Mouse (Mus musculus) neural tube, embryonic 14.5 days (tissue): Measurements from ENCODE around the gene Gm38392. TPM values are rescaled to one million over a fixed set of nuclear protein-coding genes. Genes with fewer than 3 reads are reported as not detected.
A peak's percentile ranks its signal among the peaks of the same experiment; 100 is the strongest.
"Not testable (repeated sequence)": the region's sequence is repeated elsewhere in the genome, so short reads cannot be mapped to it uniquely, and the experiment has no call there.

Source experiments
- ATAC-seq: fragments of 200-750 bp; cut with Nextera tagmentation; 2 replicates; pipeline ENCODE4 v1.8.0; 2017; ENCODE audit warnings: low read depth, mild to moderate bottlenecking, moderate TSS enrichment, moderate library complexity
- H3K27ac ChIP-seq: fragments of 300-500 bp; sonication (generic); 2 replicates; pipeline ENCODE4 v1.5.1; 2014; ENCODE audit warnings: low read depth, mild to moderate bottlenecking, control low read depth, low read length, moderate library complexity, mixed read lengths
- H3K27me3 ChIP-seq: fragments of 300-500 bp; sonication (generic); 2 replicates; pipeline ENCODE4 v1.6.1; 2014; ENCODE audit warnings: low read length; ENCODE audit not compliant: control insufficient read depth, insufficient read depth
- H3K36me3 ChIP-seq: fragments of 300-500 bp; sonication (generic); 2 replicates; pipeline ENCODE4 v1.6.1; 2014; ENCODE audit warnings: low read length, mixed read lengths; ENCODE audit not compliant: control insufficient read depth, insufficient read depth
- H3K4me1 ChIP-seq: fragments of 300-500 bp; sonication (generic); 2 replicates; pipeline ENCODE4 v1.6.1; 2014; ENCODE audit warnings: low read length; ENCODE audit not compliant: control insufficient read depth, insufficient read depth
- H3K4me2 ChIP-seq: fragments of 300-500 bp; sonication (generic); 2 replicates; pipeline ENCODE4 v1.6.1; 2014; ENCODE audit warnings: mild to moderate bottlenecking, low read depth, low read length, control low read depth
- H3K4me3 ChIP-seq: fragments of 300-500 bp; sonication (generic); 2 replicates; pipeline ENCODE4 v1.5.1; 2014; ENCODE audit warnings: low read depth, low read length, control low read depth, mixed read lengths
- H3K9ac ChIP-seq: fragments of 300-500 bp; sonication (generic); replicated peaks from 2 replicates; pipeline ENCODE4 v1.6.1; 2014; ENCODE audit warnings: low read depth, mild to moderate bottlenecking, control low read depth, low read length, mixed read lengths
- H3K9me3 ChIP-seq: fragments of 300-500 bp; sonication (generic); 2 replicates; pipeline ENCODE4 v1.6.1; 2016; ENCODE audit warnings: low read length; ENCODE audit not compliant: control insufficient read depth
- WGBS: fragments of 180-500 bp; shearing (Covaris S2); extraction: QIAGEN DNeasy Blood & Tissue Kit; methylation state at CpG from one replicate; pipeline ENCODE4 v1.1.7; 2014; 5-methylcytosine and 5-hydroxymethylcytosine counted together
- polyA plus RNA-seq: library from polyadenylated mRNA; unstranded; fragments of >200 nt; fragmentation: Nextera tagmentation; extraction: Ambion mirVana; gene quantifications from 2 replicates; pipeline ENCODE4 v1.2.1, GENCODE M21; 2014

Gene Gm38392
- polyA plus RNA-seq, 1 experiment from 2014 or later: 0.72 TPM

- Histone ChIP-seq H3K27ac (no peak overlapping the region), H3K4me2 (no peak overlapping the region), H3K4me3 (no peak overlapping the region), H3K27me3 (no peaks in the 10 kb centered on the region), H3K9ac (no peak overlapping the region), H3K36me3 (peaks cover 45% of the 10 kb centered on the region), H3K9me3 (no peaks in the 10 kb centered on the region), H3K4me1 (peaks cover 15% of the 10 kb centered on the region)
- 91% methylated on average over 1 of the region's 1 CpGs for WGBS
- ATAC-seq: no peak
These were observed 12.2 kb upstream of the Gm38392 start for GRCm38 (mm10) chr3:88299172-88299571.

- peaks cover 28% of the 10 kb centered on the region for H3K36me3 ChIP-seq
- H3K9ac ChIP-seq: peak overlapping the region; percentile 82
- no peak for ATAC-seq
- H3K27ac ChIP-seq: peak overlapping the region; percentile 89
- H3K4me1 ChIP-seq: peaks cover 15% of the 10 kb centered on the region
- H3K9me3 ChIP-seq: no peaks in the 10 kb centered on the region
- under 1% methylated on average over 30 of the region's 30 CpGs for WGBS
- H3K4me3 ChIP-seq: peak overlapping the region; percentile 72
- no peaks in the 10 kb centered on the region for H3K27me3 ChIP-seq
- peak overlapping the region; percentile 47 for H3K4me2 ChIP-seq
These were observed 10.4 kb upstream of the Gm38392 start for GRCm38 (mm10) chr3:88297321-88297851.

DNA sequence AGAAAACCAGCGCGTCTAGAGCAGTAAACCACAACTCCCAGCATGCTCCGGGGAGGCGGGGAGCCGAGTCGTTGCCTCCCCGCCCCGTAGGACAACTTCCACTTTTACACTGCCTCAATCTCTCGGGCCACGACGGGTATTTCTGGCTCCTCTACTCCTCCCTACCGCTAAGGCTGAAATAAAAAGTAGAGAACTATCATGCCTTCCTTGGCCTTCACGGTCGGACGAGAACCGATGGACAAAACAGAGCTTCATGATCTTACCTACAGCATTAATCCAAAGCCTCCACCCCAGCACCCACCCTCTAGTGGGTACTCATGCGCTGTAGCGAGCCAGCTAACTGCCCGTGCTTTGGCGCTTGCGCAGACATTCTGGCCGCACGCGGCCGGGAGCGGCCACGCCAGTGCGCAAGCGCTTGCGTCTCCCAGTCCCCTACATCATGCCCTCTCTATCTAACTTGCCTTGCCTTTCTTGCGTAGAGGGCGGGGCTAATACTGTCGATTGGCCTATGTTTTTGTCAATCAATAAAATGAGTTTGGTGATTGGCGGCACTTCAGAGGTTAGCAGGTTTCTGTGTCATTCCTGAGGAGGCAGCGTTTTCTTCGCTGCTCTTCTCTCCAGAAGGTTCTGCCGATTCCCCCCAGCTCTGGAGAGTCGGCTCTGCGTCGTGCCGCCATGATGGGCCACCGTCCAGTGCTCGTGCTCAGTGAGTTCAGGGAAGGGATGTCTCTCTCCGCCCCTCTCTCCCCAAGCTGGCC is 9.7 kb upstream of the Gm38392 start, which contains the start of the genes Tsacc and Cct3:
TSS of gene Tsacc (minus strand) at position 439 of the 758 bp plus-strand sequence.
TSS of gene Cct3 (plus strand) at position 556 of the 758 bp plus-strand sequence.
- H3K9me3 ChIP-seq: no peaks in the 10 kb centered on the region
- H3K9ac ChIP-seq: peak within 1 kb of the TSS; percentile 82
- peak within 1 kb of the TSS; percentile 72 for H3K4me3 ChIP-seq
- peak within 1 kb of the TSS; percentile 89 for H3K27ac ChIP-seq
- no peaks in the 10 kb centered on the region for H3K27me3 ChIP-seq
- peaks cover 24% of the 10 kb centered on the region for H3K36me3 ChIP-seq
- peak; percentile 99 for ATAC-seq
- H3K4me2 ChIP-seq: peak within 1 kb of the TSS; percentile 60
- peaks cover 15% of the 10 kb centered on the region for H3K4me1 ChIP-seq
- WGBS: under 1% methylated on average over 44 of the region's 44 CpGs

- Histone ChIP-seq H3K4me3 (peak overlapping the region; percentile 72), H3K4me1 (peaks cover 15% of the 10 kb centered on the region), H3K9ac (peak overlapping the region; percentile 44), H3K27ac (peak overlapping the region; percentile 88), H3K4me2 (peak overlapping the region; percentile 60), H3K27me3 (no peaks in the 10 kb centered on the region), H3K36me3 (peaks cover 18% of the 10 kb centered on the region), H3K9me3 (no peaks in the 10 kb centered on the region)
- 2% methylated on average over 12 of the region's 12 CpGs for WGBS
- ATAC-seq: peak; percentile 30
These were observed 9.1 kb upstream of the Gm38392 start for GRCm38 (mm10) chr3:88296110-88296560.

DNA sequence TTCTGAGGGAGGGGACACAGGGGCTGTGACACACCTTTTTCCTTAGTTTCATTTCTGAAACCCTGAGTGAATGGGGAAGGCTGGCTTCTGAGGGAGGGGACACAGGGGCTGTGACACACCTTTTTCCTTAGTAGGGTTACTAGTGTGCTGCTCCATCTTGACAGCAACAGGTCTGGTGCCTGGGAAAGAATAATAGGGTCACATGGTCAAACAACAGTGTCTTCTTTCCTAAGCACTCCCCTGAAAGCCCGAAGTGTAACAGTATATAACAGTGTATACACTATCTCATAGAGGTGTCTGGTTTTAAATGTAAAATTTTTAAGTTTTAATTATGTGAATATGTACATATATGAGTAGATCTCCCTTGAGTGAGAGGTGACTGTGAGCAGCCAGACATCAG is 8.3 kb upstream of the Gm38392 start:
- H3K9ac ChIP-seq, H3K9me3 ChIP-seq, H3K27me3 ChIP-seq, H3K27ac ChIP-seq, H3K36me3 ChIP-seq, ATAC-seq, H3K4me2 ChIP-seq, H3K4me3 ChIP-seq: not testable (repeated sequence)
- 54% methylated on average over 1 of the region's 1 CpGs for WGBS
- H3K4me1 ChIP-seq: peaks cover 15% of the 10 kb centered on the region

DNA sequence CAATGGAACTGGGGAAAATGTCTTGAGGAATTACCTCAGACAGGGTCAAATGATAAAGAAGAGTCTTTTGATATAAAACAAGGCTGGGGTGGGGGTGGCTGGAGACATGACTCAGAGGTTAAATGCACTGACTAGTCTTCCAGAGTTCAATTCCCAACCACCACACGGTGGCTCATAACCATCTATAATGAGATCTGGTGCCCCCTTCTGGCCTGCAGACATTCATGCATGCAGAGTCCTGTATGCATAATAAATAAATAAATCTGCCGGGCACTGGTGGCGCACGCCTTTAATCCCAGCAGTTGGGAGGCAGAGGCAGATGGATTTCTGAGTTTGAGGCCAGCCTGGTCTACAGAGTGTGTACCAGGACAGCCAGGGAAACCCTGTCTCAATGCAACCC is 5.0 kb upstream of the Gm38392 start:
- H3K4me2 ChIP-seq: no peak overlapping the region
- no peak overlapping the region for H3K4me3 ChIP-seq
- no peak overlapping the region for H3K27ac ChIP-seq
- H3K27me3 ChIP-seq: no peaks in the 10 kb centered on the region
- 41% methylated on average over 4 of the region's 4 CpGs for WGBS
- no peaks in the 10 kb centered on the region for H3K9me3 ChIP-seq
- 0 out of 2 replicates have a peak, but pooled peaks cover 4% of the 10 kb centered on the region for H3K4me1 ChIP-seq
- no peak overlapping the region for H3K9ac ChIP-seq
- ATAC-seq: no peak
- no peaks in the 10 kb centered on the region for H3K36me3 ChIP-seq

DNA sequence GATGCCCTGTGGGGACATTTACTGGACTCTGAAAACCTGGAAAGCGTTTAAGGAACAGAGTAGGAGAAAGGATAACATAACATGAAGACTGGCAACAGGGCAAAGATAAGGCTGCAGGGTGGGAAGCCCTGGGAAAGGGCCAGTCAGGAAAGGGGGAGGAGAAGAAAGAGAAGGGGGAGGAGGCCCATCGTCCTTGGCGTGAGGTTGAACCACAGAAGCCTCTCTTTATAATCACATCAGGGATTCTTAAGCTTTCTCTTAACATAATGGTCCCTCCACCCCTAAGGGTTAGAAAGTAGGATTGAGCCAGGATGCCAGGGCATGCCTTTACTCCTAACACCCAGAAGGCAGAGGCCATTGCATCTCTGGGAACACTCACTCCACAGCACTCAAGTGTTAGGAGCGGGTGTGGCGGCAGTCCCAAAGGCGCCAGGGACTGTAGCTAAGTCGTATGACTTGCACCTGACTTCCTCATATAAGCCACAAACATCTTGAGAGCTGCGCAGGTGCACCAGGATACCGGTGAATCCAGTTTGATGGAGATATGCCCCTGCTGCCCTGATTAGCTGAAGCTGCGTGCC is 1.2 kb upstream of the Gm38392 start:
- not testable (repeated sequence) for H3K27me3 ChIP-seq, H3K4me3 ChIP-seq, ATAC-seq, H3K27ac ChIP-seq, H3K9ac ChIP-seq, H3K4me1 ChIP-seq, H3K9me3 ChIP-seq, H3K36me3 ChIP-seq, H3K4me2 ChIP-seq
- WGBS: 77% methylated on average over 7 of the region's 10 CpGs

DNA sequence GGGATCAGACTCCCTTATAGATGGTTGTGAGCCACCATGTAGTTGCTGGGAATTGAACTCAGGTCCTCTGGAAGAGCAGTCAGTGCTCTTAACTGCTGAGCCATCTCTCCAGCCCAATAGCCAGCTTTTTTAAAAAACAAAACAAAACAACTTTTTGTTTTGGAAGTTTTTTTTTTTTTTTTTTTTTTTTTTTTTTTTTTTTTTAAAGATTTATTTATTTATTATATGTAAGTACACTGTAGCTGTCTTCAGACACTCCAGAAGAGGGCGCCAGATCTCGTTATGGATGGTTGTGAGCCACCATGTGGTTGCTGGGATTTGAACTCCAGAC is 1.5 kb downstream of the Gm38392 start:
- H3K9ac ChIP-seq, ATAC-seq, H3K36me3 ChIP-seq, H3K4me1 ChIP-seq, H3K4me3 ChIP-seq, H3K27ac ChIP-seq, H3K9me3 ChIP-seq, H3K4me2 ChIP-seq, H3K27me3 ChIP-seq: not testable (repeated sequence)
- no CpG with 5 or more reads among the region's 2 CpGs for WGBS
